Mouse (Mus musculus): ENCODE measurements around the gene Ptpn7.
"Not testable (repeated sequence)": the region's sequence is repeated elsewhere in the genome, so short reads cannot be mapped to it uniquely, and the experiment has no call there.

The Ptpn7 gene

GRCm38 (mm10) chr1:135132473-135132872, at the start of gene Ptpn7:
TSS of gene Ptpn7 (plus strand) at chr1:135132700.
- peak; percentile 92 for DNase-seq (ENCODE audit: low spot score)

GRCm38 (mm10) chr1:135083465-135083864, 49.0 kb upstream of the Ptpn7 start:
- no peak for DNase-seq (ENCODE audit: low spot score)

GRCm38 (mm10) chr1:135085296-135085871, 47.1 kb upstream of the Ptpn7 start:
- no peak for DNase-seq (ENCODE audit: low spot score)

GRCm38 (mm10) chr1:135086015-135086414, 46.5 kb upstream of the Ptpn7 start:
- no peak for DNase-seq (ENCODE audit: low spot score)

GRCm38 (mm10) chr1:135087414-135087813, 45.1 kb upstream of the Ptpn7 start:
- DNase-seq (ENCODE audit: low spot score): no peak

- no peak for DNase-seq (ENCODE audit: low spot score)
These were observed 42.9 kb upstream of the Ptpn7 start for GRCm38 (mm10) chr1:135089626-135090025.

GRCm38 (mm10) chr1:135090914-135091313, 41.6 kb upstream of the Ptpn7 start:
- no peak for DNase-seq (ENCODE audit: low spot score)

- no peak for DNase-seq (ENCODE audit: low spot score)
These were observed 37.8 kb upstream of the Ptpn7 start for GRCm38 (mm10) chr1:135094723-135095122.

- DNase-seq (ENCODE audit: low spot score): no peak
These were observed 37.3 kb upstream of the Ptpn7 start for GRCm38 (mm10) chr1:135095189-135095588.

GRCm38 (mm10) chr1:135096312-135096711, 36.2 kb upstream of the Ptpn7 start:
- DNase-seq (ENCODE audit: low spot score): no peak

GRCm38 (mm10) chr1:135097441-135097840, 35.1 kb upstream of the Ptpn7 start:
- DNase-seq (ENCODE audit: low spot score): no peak

GRCm38 (mm10) chr1:135098441-135098840, 34.1 kb upstream of the Ptpn7 start:
- DNase-seq (ENCODE audit: low spot score): no peak

- no peak for DNase-seq (ENCODE audit: low spot score)
These were observed 32.1 kb upstream of the Ptpn7 start for GRCm38 (mm10) chr1:135100400-135100799.

- peak; percentile 44 for DNase-seq (ENCODE audit: low spot score)
These were observed 27.4 kb upstream of the Ptpn7 start, which contains the start of gene Lgr6 for GRCm38 (mm10) chr1:135105124-135105523. TSS of gene Lgr6 (minus strand) at chr1:135105276.

- peak; percentile 69 for DNase-seq (ENCODE audit: low spot score)
These were observed 26.5 kb upstream of the Ptpn7 start for GRCm38 (mm10) chr1:135105951-135106350.

GRCm38 (mm10) chr1:135108611-135109010, 23.9 kb upstream of the Ptpn7 start:
- DNase-seq (ENCODE audit: low spot score): no peak

GRCm38 (mm10) chr1:135110075-135110474, 22.4 kb upstream of the Ptpn7 start:
- peak; percentile 39 for DNase-seq (ENCODE audit: low spot score)

GRCm38 (mm10) chr1:135111271-135111670, 21.2 kb upstream of the Ptpn7 start:
- DNase-seq (ENCODE audit: low spot score): not testable (repeated sequence)

GRCm38 (mm10) chr1:135112661-135113060, 19.8 kb upstream of the Ptpn7 start:
- DNase-seq (ENCODE audit: low spot score): peak; percentile 68

- no peak for DNase-seq (ENCODE audit: low spot score)
These were observed 7.7 kb upstream of the Ptpn7 start for GRCm38 (mm10) chr1:135124573-135125363.

- DNase-seq (ENCODE audit: low spot score): no peak
These were observed 6.5 kb upstream of the Ptpn7 start for GRCm38 (mm10) chr1:135125990-135126389.

- no peak for DNase-seq (ENCODE audit: low spot score)
These were observed 6.0 kb upstream of the Ptpn7 start for GRCm38 (mm10) chr1:135126443-135127027.

- no peak for DNase-seq (ENCODE audit: low spot score)
These were observed 4.5 kb upstream of the Ptpn7 start for GRCm38 (mm10) chr1:135128011-135128441.
